Mouse (Mus musculus): ENCODE data around the gene Zcchc7.
A peak's percentile ranks its signal among the peaks of the same experiment; 100 is the strongest.

Zcchc7 gene

GRCm38 (mm10) chr4:44774890-44775289 lies 19.2 kb downstream of the Zcchc7 start:
- DNase-seq: no peak

GRCm38 (mm10) chr4:44776651-44777050 lies 21.0 kb downstream of the Zcchc7 start:
- no peak for DNase-seq

GRCm38 (mm10) chr4:44777101-44777500 lies 21.4 kb downstream of the Zcchc7 start:
- no peak for DNase-seq

GRCm38 (mm10) chr4:44777711-44778110 lies 22.0 kb downstream of the Zcchc7 start:
- DNase-seq: no peak

GRCm38 (mm10) chr4:44778316-44778715 lies 22.6 kb downstream of the Zcchc7 start:
- no peak for DNase-seq

GRCm38 (mm10) chr4:44780462-44781157 lies 24.9 kb downstream of the Zcchc7 start:
- DNase-seq: no peak

GRCm38 (mm10) chr4:44781494-44781893 lies 25.8 kb downstream of the Zcchc7 start:
- DNase-seq: no peak

- no peak for DNase-seq
Observed at GRCm38 (mm10) chr4:44783566-44784292, 28.1 kb downstream of the Zcchc7 start.

GRCm38 (mm10) chr4:44812855-44813254 lies 57.2 kb downstream of the Zcchc7 start:
- no peak for DNase-seq

GRCm38 (mm10) chr4:44813770-44814169 lies 58.1 kb downstream of the Zcchc7 start:
- DNase-seq: no peak

GRCm38 (mm10) chr4:44816584-44816983 lies 60.9 kb downstream of the Zcchc7 start:
- no peak for DNase-seq

- no peak for DNase-seq
Observed at GRCm38 (mm10) chr4:44830609-44831008, 74.9 kb downstream of the Zcchc7 start.

- DNase-seq: no peak
Observed at GRCm38 (mm10) chr4:44851835-44852251, 96.2 kb downstream of the Zcchc7 start.

GRCm38 (mm10) chr4:44871591-44871990 lies 115.9 kb downstream of the Zcchc7 start:
- no peak for DNase-seq

GRCm38 (mm10) chr4:44872048-44872447 lies 116.4 kb downstream of the Zcchc7 start:
- no peak for DNase-seq

- no peak for DNase-seq
Observed at GRCm38 (mm10) chr4:44880065-44880623, 124.5 kb downstream of the Zcchc7 start.

GRCm38 (mm10) chr4:44886143-44886542 lies 130.5 kb downstream of the Zcchc7 start:
- DNase-seq: no peak

- DNase-seq: no peak
Observed at GRCm38 (mm10) chr4:44891344-44891743, 135.7 kb downstream of the Zcchc7 start.

- peak; percentile 12 for DNase-seq
Observed at GRCm38 (mm10) chr4:44905651-44906271, 150.1 kb downstream of the Zcchc7 start.

GRCm38 (mm10) chr4:44906399-44906798 lies 150.7 kb downstream of the Zcchc7 start:
- no peak for DNase-seq

GRCm38 (mm10) chr4:44910065-44910464 lies 154.4 kb downstream of the Zcchc7 start:
- DNase-seq: no peak

GRCm38 (mm10) chr4:44910857-44911256 lies 155.2 kb downstream of the Zcchc7 start:
- no peak for DNase-seq

- DNase-seq: no peak
Observed at GRCm38 (mm10) chr4:44917312-44917848, 161.7 kb downstream of the Zcchc7 start.

Data from right cerebral cortex, postnatal 4 days (tissue).